Mouse (Mus musculus) hindbrain, embryonic 14.5 days (tissue): Measurements from ENCODE around the gene Etnk1. TPM values are rescaled to one million over a fixed set of nuclear protein-coding genes. Genes with fewer than 3 reads are reported as not detected.
"Not testable (repeated sequence)": the region's sequence is repeated elsewhere in the genome, so short reads cannot be mapped to it uniquely, and the experiment has no call there.

Experiments
- ATAC-seq: fragments of 200-750 bp; cut with Nextera tagmentation; 2 replicates; pipeline ENCODE4 v1.8.0; 2017; ENCODE audit warnings: moderate number of reproducible peaks, mild to moderate bottlenecking, moderate TSS enrichment, moderate library complexity; ENCODE audit not compliant: low FRiP score
- DNase-seq: peaks from one replicate; pipeline ENCODE4 v3.0.0-alpha.2; 2015; ENCODE audit warnings: low spot score
- H3K27ac ChIP-seq: fragments of 300-500 bp; sonication (generic); 2 replicates; pipeline ENCODE4 v1.5.1; 2014; ENCODE audit warnings: mild to moderate bottlenecking, moderate library complexity
- H3K27me3 ChIP-seq: fragments of 300-500 bp; sonication (generic); 2 replicates; pipeline ENCODE4 v1.6.1; 2014; ENCODE audit warnings: mild to moderate bottlenecking, low read length, mixed read lengths; ENCODE audit not compliant: control insufficient read depth, insufficient read depth
- H3K36me3 ChIP-seq: fragments of 300-500 bp; sonication (generic); replicated peaks from 2 replicates; pipeline ENCODE4 v1.6.1; 2014; ENCODE audit not compliant: control insufficient read depth, insufficient read depth
- H3K4me1 ChIP-seq: fragments of 300-500 bp; sonication (generic); replicated peaks from 2 replicates; pipeline ENCODE4 v1.6.1; 2014; ENCODE audit warnings: antibody characterized with exemption, low read length, mixed read lengths; ENCODE audit not compliant: control insufficient read depth, insufficient read depth
- H3K4me2 ChIP-seq: fragments of 300-500 bp; sonication (generic); replicated peaks from 2 replicates; pipeline ENCODE4 v1.6.1; 2014; ENCODE audit warnings: mild to moderate bottlenecking, moderate library complexity
- H3K4me3 ChIP-seq: fragments of 300-500 bp; sonication (generic); replicated peaks from 2 replicates; pipeline ENCODE4 v1.5.1; 2014; ENCODE audit warnings: mild to moderate bottlenecking, low read length
- H3K9ac ChIP-seq: fragments of 300-500 bp; sonication (generic); 2 replicates; pipeline ENCODE4 v1.6.1; 2014
- H3K9me3 ChIP-seq: fragments of 300-500 bp; sonication (generic); 2 replicates; pipeline ENCODE4 v1.6.1; 2016; ENCODE audit warnings: low read length; ENCODE audit not compliant: control insufficient read depth
- WGBS: fragments of 180-500 bp; shearing (Covaris S2); extraction: QIAGEN DNeasy Blood & Tissue Kit; methylation state at CpG from one replicate; pipeline ENCODE4 v1.1.7; 2014; 5-methylcytosine and 5-hydroxymethylcytosine counted together
- polyA plus RNA-seq: library from polyadenylated mRNA; unstranded; fragments of >200 nt; fragmentation: Nextera tagmentation; extraction: Ambion mirVana; gene quantifications from 2 replicates; pipeline ENCODE4 v1.2.1, GENCODE M21; 2014

Gene Etnk1
- polyA plus RNA-seq, 1 experiment from 2014 or later, result 62.1 TPM

GRCm38 (mm10) chr6:143167409-143167919 is 443 bp downstream of the Etnk1 start:
- DNase-seq, result peak; percentile 46
- H3K27ac ChIP-seq, result peak overlapping the region; percentile 91

DNA sequence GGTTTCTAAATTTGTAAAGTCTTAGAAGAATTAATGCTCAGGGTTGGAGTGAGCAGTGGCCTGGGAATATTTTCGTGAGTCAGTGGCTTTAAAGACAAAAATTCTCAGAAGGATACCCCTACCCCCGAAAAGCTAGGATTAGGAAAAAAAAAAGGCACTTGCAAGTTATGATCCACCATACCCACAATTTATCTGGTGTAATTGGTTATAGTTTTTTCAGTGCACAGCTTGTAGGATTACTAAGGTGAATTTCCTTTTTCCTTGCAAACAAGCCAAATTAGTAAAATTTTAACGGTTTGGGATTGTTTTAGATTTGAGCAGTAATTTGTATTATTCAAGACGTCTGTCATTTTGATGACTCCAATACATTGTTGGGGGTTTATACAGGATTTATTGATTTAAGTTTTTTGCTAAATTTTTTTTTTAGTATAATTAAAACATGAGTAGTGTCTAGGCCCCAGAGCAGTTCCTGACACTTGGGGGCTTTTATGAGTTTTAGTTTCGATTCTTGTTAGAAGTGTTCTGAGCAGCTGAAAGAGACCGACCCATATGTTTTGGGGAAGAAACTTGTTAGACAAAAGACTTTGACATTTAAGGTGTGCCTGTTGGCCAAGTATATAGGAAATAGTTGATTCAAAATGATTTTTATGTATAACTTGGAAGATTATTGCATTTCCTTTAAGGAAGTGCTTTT is 1.1 kb downstream of the Etnk1 start:
- 31% methylated on average over 6 of the region's 6 CpGs for WGBS
- Histone ChIP-seq H3K4me1 (peaks cover 22% of the 10 kb centered on the region), H3K9me3 (no peaks in the 10 kb centered on the region), H3K4me3 (peak overlapping the region; percentile 88), H3K9ac (peak overlapping the region; percentile 92), H3K27ac (peak overlapping the region; percentile 91), H3K27me3 (no peaks in the 10 kb centered on the region), H3K4me2 (peak overlapping the region; percentile 83), H3K36me3 (peaks cover 15% of the 10 kb centered on the region; the same call in 1 of the 2 replicates)
- ATAC-seq (no peak), DNase-seq (no peak)

More at GRCm38 (mm10) chr6:143167409-143167919, 443 bp downstream of the Etnk1 start:
- Histone ChIP-seq H3K36me3 (peaks cover 8% of the 10 kb centered on the region; the same call in 1 of the 2 replicates), H3K4me2 (peak overlapping the region; percentile 83), H3K27me3 (no peaks in the 10 kb centered on the region), H3K4me3 (peak overlapping the region; percentile 88), H3K9me3 (no peaks in the 10 kb centered on the region), H3K9ac (peak overlapping the region; percentile 92), H3K4me1 (peaks cover 22% of the 10 kb centered on the region)
- ATAC-seq, result peak; percentile 50
- WGBS, result 1% methylated on average over 36 of the region's 60 CpGs

GRCm38 (mm10) chr6:143169385-143169784 is 2.4 kb downstream of the Etnk1 start:
- H3K4me1 ChIP-seq, result peaks cover 22% of the 10 kb centered on the region
- ATAC-seq (no peak), DNase-seq (no peak)
- H3K27ac ChIP-seq, result no peak overlapping the region
- peak overlapping the region; percentile 83 for H3K4me2 ChIP-seq
- H3K36me3 ChIP-seq, result peaks cover 17% of the 10 kb centered on the region; the same call in 1 of the 2 replicates
- H3K9ac ChIP-seq, result peak overlapping the region; percentile 92; the same call in 1 of the 2 replicates
- no peaks in the 10 kb centered on the region for H3K9me3 ChIP-seq
- no peak overlapping the region for H3K4me3 ChIP-seq
- 75% methylated on average over 4 of the region's 4 CpGs for WGBS
- H3K27me3 ChIP-seq, result no peaks in the 10 kb centered on the region

DNA sequence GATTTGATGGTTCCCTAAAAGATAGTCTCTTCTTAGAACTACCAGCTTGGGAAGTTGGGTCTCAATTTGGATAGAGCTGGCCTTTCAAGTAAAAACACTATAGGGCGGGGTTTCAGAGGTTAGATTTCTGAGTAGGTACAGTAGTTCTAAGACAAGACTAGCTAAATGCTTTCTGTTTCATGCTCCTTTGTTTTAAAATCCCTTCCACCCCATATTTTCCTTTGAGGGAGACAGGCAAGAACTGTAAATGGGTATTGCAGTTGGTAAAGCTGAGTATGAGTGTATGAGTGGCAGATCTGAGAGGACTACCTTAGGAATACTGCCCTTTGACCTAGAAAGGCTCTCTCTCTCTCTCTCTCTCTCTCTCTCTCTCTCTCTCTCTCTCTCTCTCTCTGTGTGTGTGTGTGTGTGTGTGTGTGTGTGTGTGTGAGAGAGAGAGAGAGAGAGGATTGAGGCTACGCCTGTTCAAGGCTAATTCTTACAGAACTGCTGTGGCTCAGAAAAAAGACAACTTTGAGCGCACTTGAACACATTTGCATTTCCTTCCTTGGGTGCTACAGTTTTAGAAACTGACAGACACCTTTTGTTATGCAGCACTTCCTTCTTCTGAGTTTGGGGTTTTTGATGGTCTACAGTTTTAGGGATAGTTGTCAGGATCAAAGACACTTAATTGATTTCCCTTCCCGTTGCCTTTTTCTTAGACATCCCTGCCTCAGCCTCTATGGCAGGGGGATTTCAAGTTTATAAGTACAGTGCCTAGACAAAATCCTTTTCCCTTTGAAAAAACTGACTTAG is 3.3 kb downstream of the Etnk1 start:
- WGBS, result 87% methylated on average over 4 of the region's 4 CpGs
- Histone ChIP-seq H3K9ac (no peak overlapping the region), H3K4me3 (no peak overlapping the region), H3K4me1 (peaks cover 22% of the 10 kb centered on the region), H3K27me3 (no peaks in the 10 kb centered on the region), H3K36me3 (peaks cover 17% of the 10 kb centered on the region; the same call in 1 of the 2 replicates), H3K9me3 (no peaks in the 10 kb centered on the region), H3K4me2 (no peak overlapping the region), H3K27ac (no peak overlapping the region)
- ATAC-seq, result no peak
- DNase-seq, result no peak

DNA sequence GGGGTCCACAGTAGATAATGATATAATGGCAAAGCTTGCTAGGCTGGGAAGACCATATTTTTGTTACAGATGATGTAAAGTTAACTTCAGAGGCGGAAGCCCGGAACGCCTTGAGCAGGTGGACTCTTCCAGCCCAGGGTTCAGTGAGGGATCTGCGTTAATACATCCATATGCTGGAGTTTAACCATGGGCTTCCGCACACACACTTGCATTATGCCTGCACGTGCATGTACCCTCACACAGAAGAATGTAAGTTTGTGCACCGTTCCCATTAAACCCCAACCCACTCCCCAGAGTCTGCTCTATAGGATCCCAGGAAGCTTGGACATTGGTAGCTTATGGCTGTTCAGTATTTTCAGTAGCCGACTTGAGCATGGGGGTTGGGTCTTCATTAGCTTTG is 4.0 kb downstream of the Etnk1 start:
- H3K36me3 ChIP-seq, result peaks cover 17% of the 10 kb centered on the region; the same call in 1 of the 2 replicates

GRCm38 (mm10) chr6:143171781-143172465 is 4.9 kb downstream of the Etnk1 start:
- no peaks in the 10 kb centered on the region for H3K9me3 ChIP-seq
- no peak overlapping the region for H3K27ac ChIP-seq
- no peak for ATAC-seq
- DNase-seq, result no peak
- peaks cover 22% of the 10 kb centered on the region for H3K4me1 ChIP-seq
- no peaks in the 10 kb centered on the region for H3K27me3 ChIP-seq
- H3K36me3 ChIP-seq, result peaks cover 17% of the 10 kb centered on the region; the same call in 1 of the 2 replicates
- no peak overlapping the region for H3K9ac ChIP-seq
- no peak overlapping the region for H3K4me3 ChIP-seq
- H3K4me2 ChIP-seq, result no peak overlapping the region
- 90% methylated on average over 11 of the region's 11 CpGs for WGBS

More for the DNA sequence above, 4.0 kb downstream of the Etnk1 start:
- no peaks in the 10 kb centered on the region for H3K9me3 ChIP-seq
- DNase-seq (no peak), ATAC-seq (no peak)
- no peak overlapping the region for H3K27ac ChIP-seq
- no peak overlapping the region for H3K9ac ChIP-seq
- H3K4me1 ChIP-seq, result peaks cover 22% of the 10 kb centered on the region
- no peak overlapping the region for H3K4me2 ChIP-seq
- no peak overlapping the region for H3K4me3 ChIP-seq
- no peaks in the 10 kb centered on the region for H3K27me3 ChIP-seq
- 94% methylated on average over 8 of the region's 8 CpGs for WGBS

GRCm38 (mm10) chr6:143172683-143173082 is 5.7 kb downstream of the Etnk1 start:
- H3K27ac ChIP-seq, ATAC-seq, H3K27me3 ChIP-seq, H3K4me2 ChIP-seq, DNase-seq, H3K9ac ChIP-seq, H3K9me3 ChIP-seq, H3K4me3 ChIP-seq: not testable (repeated sequence)
- peaks cover 22% of the 10 kb centered on the region for H3K4me1 ChIP-seq
- WGBS, result 93% methylated on average over 4 of the region's 4 CpGs
- H3K36me3 ChIP-seq, result peaks cover 20% of the 10 kb centered on the region; the same call in 1 of the 2 replicates

- no peak overlapping the region for H3K4me3 ChIP-seq
- DNase-seq (no peak), ATAC-seq (no peak)
- WGBS, result 92% methylated on average over 4 of the region's 4 CpGs
- no peak overlapping the region for H3K4me2 ChIP-seq
- no peak overlapping the region for H3K27ac ChIP-seq
- no peak overlapping the region for H3K9ac ChIP-seq
- peaks cover 9% of the 10 kb centered on the region for H3K4me1 ChIP-seq
- peaks cover 22% of the 10 kb centered on the region; the same call in 1 of the 2 replicates for H3K36me3 ChIP-seq
- H3K9me3 ChIP-seq, result no peaks in the 10 kb centered on the region
- H3K27me3 ChIP-seq, result no peaks in the 10 kb centered on the region
Measured at GRCm38 (mm10) chr6:143174226-143174625, 7.2 kb downstream of the Etnk1 start.
